ENCODE assay signal across 10 mouse cellular contexts in the genomic region with DNA sequence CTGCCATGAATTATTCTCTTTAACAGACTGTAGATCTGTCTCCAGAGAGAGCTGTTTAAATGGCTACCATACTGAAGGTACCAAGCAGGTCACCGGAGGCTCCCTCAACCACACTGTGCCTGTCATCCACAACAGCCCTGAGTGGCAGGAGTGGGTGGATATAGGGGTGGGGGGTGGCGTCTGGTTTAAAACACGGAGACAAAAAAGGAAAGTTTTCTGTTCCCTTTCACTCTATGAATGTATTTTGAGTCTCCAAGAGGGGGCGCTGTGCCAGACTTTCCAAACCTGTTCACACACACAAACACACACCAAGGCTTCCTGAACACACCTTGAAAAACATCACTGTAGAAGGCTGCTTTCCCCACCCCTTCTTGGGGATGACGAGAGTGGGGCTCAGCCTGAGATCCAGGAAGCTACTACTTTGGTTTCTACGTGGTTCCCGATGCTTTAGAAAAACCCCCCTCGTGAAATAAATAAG. TPM values are rescaled to one million over a fixed set of nuclear protein-coding genes. Genes with fewer than 3 reads are reported as not detected.
DNase-seq lines count a peak whose midpoint lies in the region; ATAC-seq and TF ChIP-seq lines count a peak whose summit lies in the region.
"Had no signal": no experiment of that assay in that cellular context is flagged by ENCODE, and none has a peak within 500 bp of the region (broad histone marks: within the 10 kb centered on the region; RNA-seq: fewer than 3 reads in every experiment).

No protein-coding gene starts in this region.

- H3K4me1 ChIP-seq in liver, adult 2 months (ENCODE audit: control insufficient read depth, insufficient read depth, low read length) = no peaks in the 10 kb centered on the region
- H3K4me1 ChIP-seq in embryonic facial prominence, embryonic 10.5 days = peaks cover 53% of the 10 kb centered on the region
- H3K4me1 ChIP-seq in intestine, embryonic 14.5 days (replicated peaks; ENCODE audit: control insufficient read depth, insufficient read depth, low read length) = peaks cover 14% of the 10 kb centered on the region; the same call in 1 of the 2 replicates
- peaks cover 14% of the 10 kb centered on the region for H3K4me1 ChIP-seq in olfactory bulb, adult 2 months (ENCODE audit: control insufficient read depth, insufficient read depth, low read length)

- H3K9ac ChIP-seq in liver, adult 2 months (ENCODE audit: low read depth, low read length) = no peak overlapping the region
- no peak overlapping the region for H3K9ac ChIP-seq in intestine, embryonic 14.5 days (ENCODE audit: low read length)
- H3K9ac ChIP-seq: embryonic facial prominence, embryonic 15.5 days; limb, embryonic 15.5 days had no signal

- H3K36me3 ChIP-seq in liver, adult 2 months (ENCODE audit: control insufficient read depth, insufficient read depth, low read length) = peaks cover 11% of the 10 kb centered on the region
- peaks cover 11% of the 10 kb centered on the region; the same call in 1 of the 2 replicates for H3K36me3 ChIP-seq in embryonic facial prominence, embryonic 10.5 days (replicated peaks)
- H3K36me3 ChIP-seq in intestine, embryonic 14.5 days (ENCODE audit: control insufficient read depth, insufficient read depth, low read length) = 0 out of 2 replicates have a peak, but pooled peaks cover 3% of the 10 kb centered on the region

- H3K27me3 ChIP-seq in liver, adult 2 months (ENCODE audit: control insufficient read depth, insufficient read depth, low read length) = no peaks in the 10 kb centered on the region
- no peaks in the 10 kb centered on the region for H3K27me3 ChIP-seq in embryonic facial prominence, embryonic 10.5 days (replicated peaks; ENCODE audit: low read depth, poor library complexity, severe bottlenecking)
- no peaks in the 10 kb centered on the region for H3K27me3 ChIP-seq in intestine, embryonic 14.5 days (replicated peaks; ENCODE audit: control insufficient read depth, insufficient read depth, low read length)
- H3K27me3 ChIP-seq: embryonic facial prominence, embryonic 15.5 days; limb, embryonic 15.5 days had no signal

- H3K4me3 ChIP-seq in liver, adult 2 months (ENCODE audit: insufficient read depth, low read depth, low read length) = no peak overlapping the region
- no peak overlapping the region for H3K4me3 ChIP-seq in embryonic facial prominence, embryonic 10.5 days
- H3K4me3 ChIP-seq in intestine, embryonic 14.5 days (ENCODE audit: low read depth, low read length) = no peak overlapping the region
- no peak overlapping the region for H3K4me3 ChIP-seq in olfactory bulb, adult 2 months (ENCODE audit: insufficient read depth, low read depth, low read length)
- H3K4me3 ChIP-seq: embryonic facial prominence, embryonic 15.5 days; limb, embryonic 15.5 days had no signal

- H3K79me2 ChIP-seq in liver, adult 2 months (ENCODE audit: control insufficient read depth, insufficient read depth, low read length) = no peaks in the 10 kb centered on the region

- DNase-seq in adrenal gland, postnatal 25 days = peak; percentile 10
- DNase-seq in adrenal gland, postnatal 4 days (ENCODE audit: low spot score in 2 of 2) = no peak
- no peak for DNase-seq in liver, adult 2 months (ENCODE audit: extremely low read depth, low read depth, low spot score)
- DNase-seq in liver = no peak
- peak; percentile 33 for DNase-seq in embryonic facial prominence, embryonic 10.5 days (ENCODE audit: low spot score)
- DNase-seq in intestine, embryonic 14.5 days (ENCODE audit: low spot score) = no peak
- no peak for DNase-seq in kidney, adult 9 months

- H3K9me3 ChIP-seq in embryonic facial prominence, embryonic 10.5 days = no peaks in the 10 kb centered on the region
- no peaks in the 10 kb centered on the region for H3K9me3 ChIP-seq in intestine, embryonic 14.5 days (ENCODE audit: control insufficient read depth, low read length)
- H3K9me3 ChIP-seq: embryonic facial prominence, embryonic 15.5 days; limb, embryonic 15.5 days had no signal

- 74% methylated on average over 8 of the region's 8 CpGs for WGBS in liver, adult 2 months
- 73% methylated on average over 8 of the region's 8 CpGs for WGBS in embryonic facial prominence, embryonic 10.5 days
- 59% methylated on average over 8 of the region's 8 CpGs for WGBS in intestine, embryonic 14.5 days
- 48% methylated on average over 8 of the region's 8 CpGs for WGBS in olfactory bulb, adult 2 months

- ATAC-seq in intestine, embryonic 14.5 days (replicated peaks; ENCODE audit: low FRiP score, low TSS enrichment, low read depth) = no peak

- TF ChIP-seq POLR2A in liver, adult 2 months (IDR thresholded peaks at IDR 0.05; ENCODE audit: extremely low read depth, insufficient read depth, low read length) = no peak
- no peak for TF ChIP-seq POLR2A in olfactory bulb, adult 2 months (IDR thresholded peaks at IDR 0.05; ENCODE audit: insufficient read depth, low read depth, low read length)

- H3K4me2 ChIP-seq in intestine, embryonic 14.5 days (ENCODE audit: low read length) = no peak overlapping the region
- H3K4me2 ChIP-seq: limb, embryonic 15.5 days had no signal

- TF ChIP-seq CTCF in liver, adult 2 months (IDR thresholded peaks at IDR 0.05; ENCODE audit: low read depth, low read length) = 0 out of 2 replicates have a peak, but pooled peaks have one; percentile 9
- TF ChIP-seq CTCF in olfactory bulb, adult 2 months (IDR thresholded peaks at IDR 0.05; ENCODE audit: insufficient read depth, low read depth, low read length) = peak; percentile 26; the same call in 1 of the 2 replicates

- H3K27ac ChIP-seq in liver, adult 2 months (replicated peaks; ENCODE audit: insufficient read depth, low read depth, low read length) = no peak overlapping the region
- H3K27ac ChIP-seq in embryonic facial prominence, embryonic 10.5 days (replicated peaks) = no peak overlapping the region
- peak overlapping the region; percentile 57 for H3K27ac ChIP-seq in intestine, embryonic 14.5 days (ENCODE audit: low read depth)
- no peak overlapping the region for H3K27ac ChIP-seq in olfactory bulb, adult 2 months (ENCODE audit: insufficient read depth, low read depth, low read length)
- H3K27ac ChIP-seq: embryonic facial prominence, embryonic 15.5 days; limb, embryonic 15.5 days had no signal

RNA-seq across cellular contexts. Expression of a gene that starts 43.5 kb away (rescaled TPM):
- 4.6 and 7.2 TPM in 2 replicates for total RNA-seq in adrenal gland, postnatal 25 days (2021)
- total RNA-seq in adrenal gland, postnatal 4 days (2021) = 10 to 100 TPM; 11.7 to 12.1 TPM
- total RNA-seq in liver, adult 2 months (2014; rRNA removed) = 0.46 and 0.81 TPM in 2 replicates
- polyA plus RNA-seq in liver, adult 2 months (2012; rRNA removed) = 1.3 and 1.6 TPM in 2 replicates
- polyA plus RNA-seq in embryonic facial prominence, embryonic 10.5 days (2016; fragmentation: Nextera tagmentation; extraction: Ambion mirVana) = 0.48 and 0.70 TPM in 2 replicates
- polyA plus RNA-seq in intestine, embryonic 14.5 days (2014; fragmentation: Nextera tagmentation; extraction: Ambion mirVana) = 3.6 and 3.9 TPM in 2 replicates
- polyA plus RNA-seq in olfactory bulb, adult 2 months (2012; ENCODE audit: insufficient read depth, insufficient read length, low replicate concordance, missing spikeins) = not detected in 2 replicates

Comparison
In these comparisons a context has a peak if more than half of its experiments do, and no peak if none do; other contexts are left out.
1. DNase-seq: peak in adrenal gland, postnatal 25 days (single experiment) and embryonic facial prominence, embryonic 10.5 days (single experiment); none in adrenal gland, postnatal 4 days (0 of 2), liver, adult 2 months (single experiment), liver (single experiment), intestine, embryonic 14.5 days (single experiment) and kidney, adult 9 months (single experiment).